In the genomic region with DNA sequence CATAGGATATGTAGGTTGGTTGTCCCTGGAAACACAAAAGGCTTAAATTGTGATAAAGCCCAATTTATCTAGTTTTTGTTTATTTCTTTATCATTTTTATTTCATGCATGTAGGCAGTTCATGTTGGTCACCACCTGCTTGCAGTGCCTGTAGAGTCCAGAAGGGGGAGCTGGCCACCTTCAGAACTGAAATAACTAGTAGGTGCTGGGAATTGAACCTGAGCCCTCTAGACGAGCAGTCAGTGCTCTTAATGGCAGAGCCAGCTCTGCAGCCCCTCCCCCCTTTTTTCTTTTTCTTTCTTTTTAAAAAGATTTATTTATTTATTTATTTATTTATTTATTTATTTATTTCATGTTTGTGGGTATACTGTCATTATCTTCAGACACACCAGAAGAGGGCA, we compare ENCODE assay signal across 11 mouse cellular contexts. TPM values are rescaled to one million over a fixed set of nuclear protein-coding genes. Genes with fewer than 3 reads are reported as not detected.
A peak's percentile ranks its signal among the peaks of the same experiment; 100 is the strongest.
DNase-seq lines count a peak whose midpoint lies in the region; ATAC-seq and TF ChIP-seq lines count a peak whose summit lies in the region.
"Had no signal": no experiment of that assay in that cellular context is flagged by ENCODE, and none has a peak within 500 bp of the region (broad histone marks: within the 10 kb centered on the region; RNA-seq: fewer than 3 reads in every experiment).

No protein-coding gene starts in this region.

- peak in 1 of 2 experiments; percentile 66; a peak in 3 of 4 replicates for TF ChIP-seq CTCF in CH12.LX (conservative IDR thresholded peaks at IDR 0.05 in 1 of 2, IDR thresholded peaks at IDR 0.05 in 1 of 2; ENCODE audit: low read depth in 2 of 2, low read length in 2 of 2)

- no peaks in the 10 kb centered on the region for H3K4me1 ChIP-seq in liver, embryonic 11.5 days (replicated peaks; ENCODE audit: control insufficient read depth, insufficient read depth, low read length)
- H3K4me1 ChIP-seq in CH12.LX (ENCODE audit: control insufficient read depth in 1 of 2, insufficient read depth in 2 of 2): no peaks in the 10 kb centered on the region

- TF ChIP-seq EP300 in CH12.LX (IDR thresholded peaks at IDR 0.05; ENCODE audit: low read length): no peak

- no peak overlapping the region for H3K9ac ChIP-seq in liver, embryonic 11.5 days (ENCODE audit: low read depth, low read length)
- H3K9ac ChIP-seq in CH12.LX (ENCODE audit: insufficient read depth, low read depth): no peak overlapping the region

- no peaks in the 10 kb centered on the region for H3K36me3 ChIP-seq in liver, embryonic 11.5 days (ENCODE audit: control insufficient read depth, insufficient read depth, low read length)
- no peaks in the 10 kb centered on the region for H3K36me3 ChIP-seq in CH12.LX (replicated peaks in 1 of 2; ENCODE audit: control insufficient read depth in 1 of 2, insufficient read depth in 1 of 2, low read length in 1 of 2)

- ATAC-seq in liver, embryonic 11.5 days (replicated peaks; ENCODE audit: low FRiP score): no peak
- ATAC-seq in megakaryocyte progenitor cell, adult 5-6 weeks (replicated peaks; ENCODE audit: poor library complexity): peak; percentile 72
- ATAC-seq: activated CD4-positive, CD25-positive, alpha-beta regulatory T cell, adult 4 months had no signal

- H3K4me3 ChIP-seq in liver, embryonic 11.5 days (ENCODE audit: low read depth, low read length): no peak overlapping the region
- no peak overlapping the region for H3K4me3 ChIP-seq in CH12.LX (replicated peaks in 1 of 3; ENCODE audit: low read depth in 2 of 3, low read length in 2 of 3, poor library complexity in 1 of 3)

- peak; percentile 62 for TF ChIP-seq RAD21 in CH12.LX (IDR thresholded peaks at IDR 0.05; ENCODE audit: low read depth, low read length)

- H3K27ac ChIP-seq in liver, embryonic 11.5 days (ENCODE audit: low read depth, low read length): no peak overlapping the region
- H3K27ac ChIP-seq in CH12.LX (ENCODE audit: insufficient read depth, low read depth): no peak overlapping the region

- WGBS in liver, embryonic 11.5 days: 83% methylated on average over 1 of the region's 1 CpGs

- no peak overlapping the region for H3K4me2 ChIP-seq in liver, embryonic 11.5 days
- H3K4me2 ChIP-seq in CH12.LX (ENCODE audit: insufficient read depth, low read depth, poor library complexity, severe bottlenecking): no peak overlapping the region

- in situ Hi-C loops in CH12.LX (cut with MboI; ENCODE audit: low pct_ligation_motif_present, low pct_unique_long_range_greater_than_20kb, low sequenced_read_pairs): loop anchor here (5.0 kb wide), 1 partner anchor 129 kb away; no protein-coding TSS in a partner anchor

- peaks cover 10% of the 10 kb centered on the region for H3K27me3 ChIP-seq in liver, embryonic 11.5 days (replicated peaks; ENCODE audit: control insufficient read depth, insufficient read depth, low read length)
- peaks cover 17% of the 10 kb centered on the region for H3K27me3 ChIP-seq in CH12.LX (replicated peaks)

- DNase-seq in liver: peak; percentile 25
- no peak for DNase-seq in liver, embryonic 11.5 days (ENCODE audit: low spot score)
- peak; percentile 35 for DNase-seq in CH12.LX (ENCODE audit: extremely low read depth)
- DNase-seq in R1 (ENCODE audit: low read depth, low spot score): peak; percentile 75
- no peak for DNase-seq in urinary bladder, adult 2 months (ENCODE audit: low spot score)
- DNase-seq in cerebellum, postnatal 14 days: no peak
- DNase-seq: cerebellum, adult 9-11 months; lung, postnatal 10 days; retina, postnatal 1 day had no signal

- H3K79me2 ChIP-seq in CH12.LX (replicated peaks; ENCODE audit: control insufficient read depth, extremely low read depth, insufficient read depth, poor library complexity, severe bottlenecking): no peaks in the 10 kb centered on the region

- no peaks in the 10 kb centered on the region; the same call in 1 of the 2 replicates for H3K9me3 ChIP-seq in liver, embryonic 11.5 days (ENCODE audit: control insufficient read depth, low read length)
- H3K9me3 ChIP-seq in CH12.LX (replicated peaks; ENCODE audit: low read length): peaks cover 15% of the 10 kb centered on the region

- dilution Hi-C loops in CH12.LX (cut with MboI; ENCODE audit: extremely low pct_ligation_motif_present, extremely low pct_unique_long_range_greater_than_20kb, low sequenced_read_pairs): no loop called here

- TF ChIP-seq POLR2A in CH12.LX (IDR thresholded peaks at IDR 0.05; ENCODE audit: low read depth, low read length): no peak

TF ChIP-seq in CH12.LX, 34 proteins besides CTCF, POLR2A, EP300 and RAD21:
- no peak for TF ChIP-seq RCOR1 (conservative IDR thresholded peaks at IDR 0.05; ENCODE audit: low read depth, low read length)
- no peak for TF ChIP-seq USF1 (IDR thresholded peaks at IDR 0.05; ENCODE audit: low read depth, low read length)
- TF ChIP-seq SMC3 (IDR thresholded peaks at IDR 0.05; ENCODE audit: low read depth, low read length): peak; percentile 69
- TF ChIP-seq GABPA (IDR thresholded peaks at IDR 0.05; ENCODE audit: insufficient replicate concordance, low read depth, low read length): no peak
- TF ChIP-seq ZC3H11A (IDR thresholded peaks at IDR 0.05; ENCODE audit: low read depth, low read length): peak; percentile 20; the same call in 1 of the 2 replicates

RNA-seq across cellular contexts. Expression of gene Kcnk13, which starts 9.4 kb away (rescaled TPM):
- 0.37 and 0.78 TPM in 2 replicates for polyA plus RNA-seq in liver, embryonic 11.5 days (2014; fragmentation: Nextera tagmentation; extraction: Ambion mirVana)
- 0.08 and 0.13 TPM in 2 replicates for total RNA-seq in CH12.LX (2012; rRNA removed)
- not detected in 2 replicates for total RNA-seq in CH12.LX (2014; rRNA removed)
- not detected in 2 replicates for polyA plus RNA-seq in CH12.LX (2012; ENCODE audit: insufficient read length, low read depth)
- 0.37 and 0.49 TPM in 2 replicates for total RNA-seq in megakaryocyte progenitor cell, adult 5-6 weeks (2015)
- 0.46 TPM in 1 of 2 replicates, not detected in the other for total RNA-seq in megakaryocyte progenitor cell, adult 5-6 weeks (2017)
- polyA plus RNA-seq in urinary bladder, adult 2 months (2012; rRNA removed): 0.65 and 0.92 TPM in 2 replicates
- polyA plus RNA-seq: activated CD4-positive, CD25-positive, alpha-beta regulatory T cell, adult 4 months had no signal

Comparison
In these comparisons a context has a peak if more than half of its experiments do, and no peak if none do; other contexts are left out.
1. DNase-seq: peak in liver (single experiment), CH12.LX (single experiment) and R1 (single experiment); none in liver, embryonic 11.5 days (single experiment), urinary bladder, adult 2 months (single experiment) and cerebellum, postnatal 14 days (0 of 2).